Mouse (Mus musculus): ENCODE measurements at regions not wholly inside any gene's neighbourhood (a gene's known extent, or its start where the extent isn't known, plus 50 kb on each side); places are given as distances from the start of the nearest gene placed in this dataset.

GRCm38 (mm10) chr14:76703373-76703764 lies 146.7 kb upstream of the Serp2 start:
- DNase-seq (ENCODE audit: low read depth) = no peak

GRCm38 (mm10) chr14:76702709-76703372 lies 146.2 kb upstream of the Serp2 start:
- no peak for DNase-seq (ENCODE audit: low read depth)

DNA sequence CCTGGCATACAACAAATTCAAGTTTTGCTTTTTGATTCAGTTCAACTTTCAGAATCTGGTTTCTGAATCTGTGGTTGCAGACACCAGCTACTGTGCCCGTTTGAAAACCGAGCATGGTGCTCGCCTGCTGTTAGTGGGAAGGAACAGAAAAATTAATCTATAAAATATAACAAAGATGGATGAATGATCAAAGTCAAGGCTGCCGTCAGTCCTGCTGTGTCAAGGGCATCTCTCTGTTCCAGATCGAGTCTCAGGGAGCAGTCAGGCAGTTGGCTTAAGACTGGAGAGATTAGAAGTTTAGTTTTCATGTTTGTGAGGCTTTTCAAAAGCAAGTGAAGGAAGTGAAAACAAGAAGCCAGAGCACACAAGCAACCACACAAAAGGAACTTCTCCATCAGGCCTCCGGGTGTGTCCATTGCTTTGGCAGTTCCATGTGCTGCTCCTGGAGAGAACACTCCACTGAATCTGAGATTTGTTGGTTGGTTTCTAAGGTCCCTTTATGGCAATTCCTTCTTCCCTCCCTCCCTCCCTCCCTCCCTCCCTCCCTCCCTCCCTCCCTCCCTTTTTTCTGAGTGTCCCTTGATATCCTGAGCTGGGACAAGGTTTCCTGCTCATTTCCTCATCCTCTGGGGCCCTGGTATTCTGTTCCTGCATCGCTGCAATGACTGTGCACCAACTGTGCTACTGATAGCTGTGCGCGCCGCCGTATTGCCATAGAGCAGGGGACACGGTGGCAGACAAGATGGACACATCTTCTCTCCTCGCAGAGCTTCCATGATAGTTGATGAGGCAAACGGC lies 145.4 kb upstream of the Serp2 start:
- no peak for DNase-seq (ENCODE audit: low read depth)

DNA sequence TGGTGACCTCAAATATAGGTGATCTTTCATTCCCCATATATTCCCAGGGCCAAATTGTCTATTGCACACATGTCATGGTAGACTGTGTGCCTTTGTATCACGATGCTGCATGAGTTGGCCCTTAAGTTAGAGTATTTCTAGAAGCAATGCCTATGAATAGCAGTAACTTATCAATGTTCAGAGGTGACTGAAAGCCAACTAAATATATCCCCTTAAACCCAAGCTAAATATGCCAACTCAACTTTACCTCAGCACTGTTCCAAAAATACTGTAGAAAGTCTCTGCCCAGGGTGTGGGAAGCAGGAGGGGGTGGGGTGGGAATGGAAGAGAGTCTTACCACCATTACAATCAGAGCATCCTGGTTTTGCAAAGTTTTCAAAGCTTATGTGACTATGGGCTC lies 144.6 kb upstream of the Serp2 start:
- no peak for DNase-seq (ENCODE audit: low read depth)

- DNase-seq (ENCODE audit: low read depth) = no peak
These were observed 144.1 kb upstream of the Serp2 start for GRCm38 (mm10) chr14:76700796-76701195.

- DNase-seq (ENCODE audit: low read depth) = no peak
These were observed 143.5 kb upstream of the Serp2 start for GRCm38 (mm10) chr14:76700190-76700589.

GRCm38 (mm10) chr14:76698718-76699402 lies 142.2 kb upstream of the Serp2 start:
- DNase-seq (ENCODE audit: low read depth) = no peak

GRCm38 (mm10) chr14:76696729-76697128 lies 140.0 kb upstream of the Serp2 start:
- DNase-seq (ENCODE audit: low read depth) = no peak

GRCm38 (mm10) chr14:76695691-76696355 lies 139.1 kb upstream of the Serp2 start:
- DNase-seq (ENCODE audit: low read depth) = no peak

GRCm38 (mm10) chr14:76694894-76695293 lies 138.2 kb upstream of the Serp2 start:
- DNase-seq (ENCODE audit: low read depth) = no peak

GRCm38 (mm10) chr14:76693351-76694317 lies 136.9 kb upstream of the Serp2 start:
- DNase-seq (ENCODE audit: low read depth) = no peak

- no peak for DNase-seq (ENCODE audit: low read depth)
These were observed 131.3 kb upstream of the Serp2 start for GRCm38 (mm10) chr14:76687971-76688407.

- no peak for DNase-seq (ENCODE audit: low read depth)
These were observed 130.2 kb upstream of the Serp2 start for GRCm38 (mm10) chr14:76686762-76687453.

DNA sequence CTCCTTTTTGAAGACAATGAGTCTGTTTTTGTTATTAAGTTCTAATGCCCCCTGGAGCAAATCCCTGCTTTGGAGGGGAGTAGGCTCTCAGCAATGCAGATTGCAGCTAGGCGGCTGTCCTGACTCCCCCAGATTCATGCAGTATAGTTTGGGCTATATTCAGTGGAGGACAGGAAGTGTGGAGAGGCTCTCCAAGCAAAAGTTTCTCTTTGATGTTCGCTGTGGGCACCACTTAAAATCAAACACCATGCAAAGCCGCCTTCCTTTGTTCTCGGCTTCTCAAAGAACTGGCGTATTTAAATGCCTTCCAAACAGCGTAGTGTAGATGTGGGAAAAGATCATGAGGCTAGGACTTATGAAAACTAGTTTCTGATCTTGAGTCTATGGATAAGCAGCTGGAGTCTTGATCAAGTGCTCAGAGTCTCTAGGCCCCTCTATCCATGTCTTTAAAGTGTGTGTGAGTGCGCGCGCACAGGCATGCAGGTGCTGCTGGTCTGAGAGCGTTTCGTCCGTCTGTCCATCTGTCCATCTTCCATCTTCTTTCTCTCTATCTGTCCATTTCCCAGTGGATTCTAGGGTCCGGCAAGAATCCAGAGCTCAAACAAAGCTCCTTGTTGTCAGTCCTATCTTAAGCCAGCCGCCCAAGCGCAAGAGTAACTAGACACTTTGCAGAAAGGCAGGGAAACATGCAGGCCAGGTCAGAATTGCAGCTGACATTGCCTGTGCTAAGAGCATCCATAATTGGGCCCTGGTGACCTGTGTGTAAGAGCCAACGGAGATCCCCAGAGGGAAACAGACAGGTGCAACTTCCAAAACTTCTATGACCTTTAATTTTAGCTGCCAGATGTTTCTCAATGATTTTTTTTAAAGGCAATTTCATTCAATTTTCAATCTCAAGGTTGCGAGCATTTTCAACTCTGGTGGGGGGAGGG lies 129.4 kb upstream of the Serp2 start:
- DNase-seq (ENCODE audit: low read depth) = no peak

- no peak for DNase-seq (ENCODE audit: low read depth)
These were observed 127.6 kb upstream of the Serp2 start for GRCm38 (mm10) chr14:76684327-76684726.

DNA sequence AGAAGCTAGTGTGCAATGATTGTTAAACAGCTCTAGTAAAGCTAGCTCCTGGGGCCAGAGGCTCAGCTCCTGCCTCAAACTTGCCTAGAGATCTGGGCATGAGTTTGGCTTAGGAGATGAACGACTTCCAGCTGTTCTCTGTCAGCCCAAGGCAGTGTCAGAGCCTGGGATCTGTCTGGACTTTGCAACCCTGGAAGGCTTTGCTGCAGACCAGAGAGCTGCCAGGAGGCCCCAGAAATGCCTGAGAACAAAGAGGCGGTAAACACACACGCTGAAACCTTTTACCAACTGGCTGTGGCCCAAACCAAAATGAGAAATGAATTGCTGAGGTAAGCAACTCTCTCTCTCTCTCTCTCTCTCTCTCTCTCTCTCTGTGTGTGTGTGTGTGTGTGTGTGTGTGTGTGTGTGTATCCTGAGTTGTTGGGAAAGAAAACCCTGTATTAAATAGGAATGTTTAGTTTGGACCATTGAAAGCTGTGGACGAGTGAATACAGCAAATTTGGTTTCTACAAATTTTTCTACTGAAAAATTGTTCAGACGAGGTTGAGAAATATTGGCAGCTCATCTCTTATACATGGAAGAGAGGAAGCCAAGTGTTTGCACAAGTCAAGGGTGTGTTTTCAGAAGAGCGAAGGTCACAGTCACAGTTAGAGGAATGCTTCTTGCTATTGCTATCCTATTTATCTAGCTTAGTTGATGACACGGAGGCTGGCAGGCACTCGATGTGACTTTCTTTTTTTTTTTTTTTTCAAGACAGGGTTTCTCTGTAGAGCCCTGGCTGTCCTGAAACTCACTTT lies 125.1 kb upstream of the Serp2 start:
- no peak for DNase-seq (ENCODE audit: low read depth)

DNA sequence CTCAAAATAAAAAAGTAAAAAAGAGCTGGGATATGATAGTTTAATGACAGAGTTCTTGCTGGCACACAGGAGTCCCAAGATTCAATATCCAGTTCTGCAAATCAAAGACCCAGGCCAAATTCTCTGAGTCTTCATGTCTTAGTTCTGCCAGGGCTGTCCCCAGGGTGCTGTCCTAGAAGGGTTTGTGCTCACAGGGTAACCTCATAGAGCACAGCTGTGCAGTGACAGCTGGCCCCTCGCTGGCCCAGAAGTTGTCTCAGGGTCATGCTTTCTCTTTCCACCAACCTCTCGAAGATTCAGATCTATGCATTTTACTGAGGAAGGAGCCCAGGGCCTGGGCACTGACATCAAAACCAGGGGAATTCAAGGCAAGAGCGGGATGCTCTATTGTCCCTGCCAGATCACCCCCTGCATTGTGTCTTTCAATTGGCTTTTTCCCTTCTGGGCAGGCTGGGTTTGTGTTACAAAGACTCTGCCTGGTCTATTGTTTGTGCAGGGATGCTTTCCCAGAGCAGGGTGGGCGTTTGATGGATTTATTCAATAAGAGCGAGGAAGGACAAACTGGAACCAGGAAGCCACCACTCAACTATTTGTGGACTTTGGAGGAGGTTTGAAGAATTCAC lies 121.9 kb upstream of the Serp2 start:
- DNase-seq (ENCODE audit: low read depth) = no peak

DNA sequence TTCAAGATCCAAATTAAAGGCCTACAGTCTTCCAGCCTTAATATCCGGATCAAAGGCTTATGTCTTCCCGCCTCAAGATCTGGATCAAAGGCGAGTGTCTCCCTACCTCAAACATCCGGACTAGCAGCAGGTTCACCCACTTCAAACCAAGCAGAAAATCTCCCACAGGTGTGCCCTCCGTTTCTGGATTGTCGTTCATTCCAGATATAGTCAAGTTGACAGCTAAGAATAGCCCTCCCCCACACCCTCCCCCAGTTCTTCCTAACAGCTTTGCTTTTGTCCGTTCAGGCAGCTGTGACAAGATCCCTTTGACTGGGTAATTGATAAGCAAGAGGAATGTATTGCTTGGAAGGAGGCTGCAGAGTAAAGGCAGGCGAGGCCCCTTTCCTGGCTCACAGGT lies 118.3 kb upstream of the Serp2 start:
- no peak for DNase-seq (ENCODE audit: low read depth)

Data from c-Kit-positive CD71-positive TER-119-negative erythroid progenitor cells, embryonic 14.5 days (primary cell).